Mouse (Mus musculus) bone marrow macrophage, adult 2 months (primary cell): Measurements from ENCODE around the gene Tob1.

Source experiments
- CTCF ChIP-seq: IDR thresholded peaks from 2 replicates; pipeline ENCODE4 v1.5.1; 2012; ENCODE audit warnings: low read depth, mild to moderate bottlenecking, low read length, moderate library complexity
- POLR2A ChIP-seq: IDR thresholded peaks from 2 replicates; pipeline ENCODE4 v1.6.1; 2012; ENCODE audit warnings: mild to moderate bottlenecking, low read depth, low read length, borderline replicate concordance

DNA sequence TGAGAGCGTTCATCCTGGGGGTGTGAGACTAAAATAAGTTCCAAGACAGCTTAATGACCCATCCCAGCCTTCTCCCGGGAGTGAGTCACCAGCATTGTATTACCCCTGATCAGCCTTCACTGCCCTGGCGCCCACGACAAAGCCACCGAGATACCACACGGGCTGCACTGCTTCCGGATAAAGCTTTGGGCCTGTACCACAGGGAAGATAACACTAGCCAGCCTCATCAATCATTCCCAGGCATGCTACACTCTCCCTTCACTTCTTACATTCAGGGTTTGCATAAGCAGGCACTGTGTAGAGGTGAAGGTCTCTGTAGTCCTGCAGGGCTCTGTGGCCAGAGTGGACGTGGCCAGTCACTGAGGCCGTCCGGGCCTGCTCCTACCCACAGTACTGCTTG, 21.7 kb upstream of the Tob1 start:
- TF ChIP-seq CTCF (no peak), POLR2A (no peak)
